Mouse (Mus musculus): ENCODE data around the gene Med27. TPM values are rescaled to one million over a fixed set of nuclear protein-coding genes. Genes with fewer than 3 reads are reported as not detected.

Med27 gene
- polyA plus RNA-seq, 1 experiment from 2014 or later: 57.9 TPM

DNA sequence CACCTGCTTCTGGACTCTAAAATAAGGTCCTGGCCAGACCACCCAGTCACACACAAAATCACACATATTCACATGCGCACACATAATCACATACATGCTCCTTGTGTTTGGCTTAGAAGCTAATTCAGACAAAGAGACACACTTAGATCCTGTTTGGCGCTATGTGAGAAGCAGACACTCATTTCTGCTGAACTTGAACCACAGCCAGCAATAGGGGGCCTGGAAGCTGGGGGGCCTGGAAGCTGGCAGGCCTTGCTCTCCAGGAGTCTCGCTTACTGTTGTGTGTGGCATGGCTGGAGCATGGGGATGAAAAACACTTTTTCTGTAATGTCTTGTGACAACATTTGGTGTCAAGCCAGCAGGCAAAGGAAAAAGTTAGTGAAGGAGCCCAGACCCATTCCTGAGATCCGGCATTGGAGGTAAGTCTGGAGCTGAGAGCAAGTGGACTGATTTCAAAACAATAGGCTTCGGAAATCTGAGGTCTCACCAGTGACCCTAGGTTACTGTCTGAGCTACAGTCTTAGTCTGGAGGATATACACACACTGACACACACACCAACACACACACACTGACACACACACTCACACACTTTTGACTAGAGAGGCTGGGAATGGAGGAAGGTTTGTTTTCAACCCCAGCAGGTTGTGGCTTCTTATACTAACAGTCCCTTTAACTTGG lies 189.1 kb downstream of the Med27 start:
- Histone ChIP-seq H3K27me3 (replicated peaks; ENCODE audit: low read depth, poor library complexity, severe bottlenecking) (no peaks in the 10 kb centered on the region), H3K36me3 (replicated peaks) (no peaks in the 10 kb centered on the region), H3K9me3 (no peaks in the 10 kb centered on the region), H3K27ac (replicated peaks) (no peak overlapping the region), H3K4me1 (no peaks in the 10 kb centered on the region; the same call in 1 of the 2 replicates), H3K4me3 (no peak overlapping the region)
- WGBS: 85% methylated on average over 5 of the region's 5 CpGs
- DNase-seq (ENCODE audit: low spot score): no peak

DNA sequence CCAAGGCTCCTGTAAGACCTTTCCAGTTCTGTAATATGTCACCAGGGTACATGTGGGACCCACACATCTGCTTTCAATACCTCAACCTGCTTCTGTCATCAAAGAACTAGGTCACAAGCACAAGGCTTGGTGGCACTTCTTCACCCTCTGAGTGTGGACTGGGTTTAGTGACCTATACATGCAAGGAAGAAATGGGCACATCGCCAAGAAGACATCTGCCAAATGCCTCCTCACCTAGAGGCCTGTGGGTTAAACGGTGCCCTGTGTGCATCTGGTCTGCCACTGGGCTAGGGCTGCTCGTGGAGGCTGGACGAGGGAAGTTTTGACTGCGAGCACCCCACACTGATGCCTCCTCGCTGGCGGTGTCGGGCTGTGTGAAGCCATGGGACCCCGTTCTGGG lies 189.9 kb downstream of the Med27 start:
- Histone ChIP-seq H3K36me3 (replicated peaks) (no peaks in the 10 kb centered on the region), H3K27ac (replicated peaks) (no peak overlapping the region), H3K27me3 (replicated peaks; ENCODE audit: low read depth, poor library complexity, severe bottlenecking) (0 out of 2 replicates have a peak, but pooled peaks cover 2% of the 10 kb centered on the region), H3K4me1 (peaks cover 1% of the 10 kb centered on the region; the same call in 1 of the 2 replicates), H3K4me3 (no peak overlapping the region), H3K9me3 (no peaks in the 10 kb centered on the region)
- 90% methylated on average over 9 of the region's 9 CpGs for WGBS
- DNase-seq (ENCODE audit: low spot score): no peak

DNA sequence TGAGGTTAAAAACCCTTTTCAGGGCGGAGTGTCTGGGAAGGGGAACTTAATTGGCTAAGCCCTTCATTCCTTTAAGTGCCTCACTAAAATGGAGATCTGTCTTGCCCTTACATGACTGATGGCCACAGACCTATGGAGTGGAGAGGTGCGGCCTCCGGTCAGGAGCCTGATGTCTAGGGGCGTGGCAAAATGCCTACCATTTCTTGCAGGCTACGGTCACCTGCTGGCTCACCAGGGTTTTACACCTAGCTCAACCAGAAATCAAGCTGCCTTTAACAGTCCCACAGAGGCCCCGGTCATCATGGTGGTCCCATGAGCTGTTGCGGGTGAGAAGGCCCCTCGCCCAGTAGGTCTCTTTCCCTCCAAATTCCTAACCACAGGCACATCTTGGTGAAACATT lies 190.7 kb downstream of the Med27 start:
- no peak overlapping the region for H3K27ac ChIP-seq (replicated peaks)
- no peak overlapping the region for H3K4me3 ChIP-seq
- H3K9me3 ChIP-seq: no peaks in the 10 kb centered on the region
- H3K4me1 ChIP-seq: peaks cover 10% of the 10 kb centered on the region; the same call in 1 of the 2 replicates
- 84% methylated on average over 8 of the region's 8 CpGs for WGBS
- 0 out of 2 replicates have a peak, but pooled peaks cover 5% of the 10 kb centered on the region for H3K27me3 ChIP-seq (replicated peaks; ENCODE audit: low read depth, poor library complexity, severe bottlenecking)
- DNase-seq (ENCODE audit: low spot score): no peak
- H3K36me3 ChIP-seq (replicated peaks): no peaks in the 10 kb centered on the region

DNA sequence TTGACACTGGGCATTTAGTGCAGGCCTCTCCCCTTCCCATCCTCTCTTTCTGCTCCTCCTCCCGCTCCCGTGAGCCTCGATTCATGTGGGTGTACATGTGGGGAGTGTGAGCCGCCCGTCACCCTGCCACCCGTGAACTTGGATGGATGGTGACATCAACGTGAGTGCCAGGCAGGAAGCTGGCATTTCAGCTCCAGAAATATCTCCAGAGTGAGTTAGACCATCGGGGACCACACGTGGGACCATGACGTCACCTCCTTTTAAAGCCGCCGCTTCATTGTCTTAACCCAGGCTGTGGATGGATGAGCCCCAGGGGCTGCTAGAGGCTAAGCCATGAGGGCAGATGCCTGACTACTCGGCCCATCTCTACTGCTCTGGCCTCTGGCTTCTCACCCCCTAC lies 195.4 kb downstream of the Med27 start:
- Histone ChIP-seq H3K9me3 (no peaks in the 10 kb centered on the region), H3K4me1 (peaks cover 24% of the 10 kb centered on the region), H3K36me3 (replicated peaks) (no peaks in the 10 kb centered on the region), H3K27ac (replicated peaks) (no peak overlapping the region), H3K27me3 (replicated peaks; ENCODE audit: low read depth, poor library complexity, severe bottlenecking) (0 out of 2 replicates have a peak, but pooled peaks cover 9% of the 10 kb centered on the region), H3K4me3 (no peak overlapping the region)
- 83% methylated on average over 13 of the region's 13 CpGs for WGBS
- DNase-seq (ENCODE audit: low spot score): no peak

DNA sequence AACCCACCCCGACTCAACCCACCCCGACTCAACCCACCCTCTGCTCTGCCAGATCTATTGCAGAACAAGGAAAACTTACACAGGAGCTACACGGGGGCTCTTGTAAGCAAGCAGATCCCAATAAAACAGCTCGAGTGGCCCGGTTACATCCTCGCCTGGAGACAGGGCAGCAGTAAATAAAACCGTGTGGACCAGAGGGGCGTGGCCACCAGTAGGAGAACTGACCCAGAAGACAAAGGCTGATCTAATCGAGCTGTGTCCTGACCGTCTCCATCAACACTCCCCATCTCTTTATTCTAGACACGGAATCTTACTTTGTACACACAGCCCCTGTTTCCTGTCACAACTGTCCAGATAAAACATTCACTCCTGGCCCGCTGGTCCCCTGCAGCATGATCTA lies 200.0 kb downstream of the Med27 start:
- Histone ChIP-seq H3K27me3 (replicated peaks; ENCODE audit: low read depth, poor library complexity, severe bottlenecking) (0 out of 2 replicates have a peak, but pooled peaks cover 5% of the 10 kb centered on the region), H3K9me3 (no peaks in the 10 kb centered on the region), H3K4me1 (peaks cover 22% of the 10 kb centered on the region), H3K36me3 (replicated peaks) (no peaks in the 10 kb centered on the region), H3K4me3 (peak overlapping the region; percentile 13; the same call in 1 of the 2 replicates), H3K27ac (replicated peaks) (0 out of 2 replicates have a peak overlapping the region, but pooled peaks have one; percentile 30)
- DNase-seq (ENCODE audit: low spot score): no peak
- WGBS: 32% methylated on average over 12 of the region's 12 CpGs

DNA sequence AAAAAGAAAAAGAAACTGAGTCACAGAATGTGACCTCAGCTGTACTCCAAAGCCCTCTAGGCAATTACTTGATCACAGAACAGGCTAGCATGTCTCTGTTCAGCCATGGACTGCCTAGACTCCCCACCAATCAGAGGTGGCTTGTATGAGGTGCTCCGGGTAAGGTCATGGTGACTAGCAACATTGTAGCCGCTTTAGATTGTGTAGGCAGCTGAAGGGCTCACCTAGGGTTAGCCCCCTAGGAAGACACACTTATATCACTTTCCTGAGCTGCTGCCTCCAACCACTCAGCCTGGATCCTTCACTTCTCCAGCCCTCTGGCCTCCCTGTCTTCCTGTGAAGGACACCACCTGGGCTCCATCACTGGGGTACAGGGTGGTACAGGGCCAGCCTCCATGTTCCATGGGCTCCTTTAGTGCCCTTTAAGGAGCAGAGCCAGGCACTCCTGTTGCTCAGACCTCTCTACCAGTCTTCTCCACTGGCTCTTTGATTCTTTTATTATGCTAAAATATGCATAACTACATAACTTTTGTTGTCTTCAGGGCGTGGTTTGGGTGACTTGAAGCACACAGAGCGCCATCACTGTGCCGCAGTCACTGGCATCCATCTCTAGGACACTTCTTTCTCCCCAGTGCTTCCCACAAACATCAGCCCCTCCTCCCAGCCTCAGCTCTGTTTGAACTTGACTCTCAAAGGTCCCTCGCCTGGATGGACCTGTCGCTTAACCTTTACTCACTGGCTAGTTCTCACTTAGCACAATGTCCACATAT lies 205.4 kb downstream of the Med27 start:
- Histone ChIP-seq H3K27me3 (replicated peaks; ENCODE audit: low read depth, poor library complexity, severe bottlenecking) (no peaks in the 10 kb centered on the region), H3K36me3 (replicated peaks) (no peaks in the 10 kb centered on the region), H3K9me3 (no peaks in the 10 kb centered on the region), H3K27ac (replicated peaks) (no peak overlapping the region), H3K4me1 (peaks cover 5% of the 10 kb centered on the region), H3K4me3 (no peak overlapping the region)
- 84% methylated on average over 7 of the region's 7 CpGs for WGBS
- no peak for DNase-seq (ENCODE audit: low spot score)

DNA sequence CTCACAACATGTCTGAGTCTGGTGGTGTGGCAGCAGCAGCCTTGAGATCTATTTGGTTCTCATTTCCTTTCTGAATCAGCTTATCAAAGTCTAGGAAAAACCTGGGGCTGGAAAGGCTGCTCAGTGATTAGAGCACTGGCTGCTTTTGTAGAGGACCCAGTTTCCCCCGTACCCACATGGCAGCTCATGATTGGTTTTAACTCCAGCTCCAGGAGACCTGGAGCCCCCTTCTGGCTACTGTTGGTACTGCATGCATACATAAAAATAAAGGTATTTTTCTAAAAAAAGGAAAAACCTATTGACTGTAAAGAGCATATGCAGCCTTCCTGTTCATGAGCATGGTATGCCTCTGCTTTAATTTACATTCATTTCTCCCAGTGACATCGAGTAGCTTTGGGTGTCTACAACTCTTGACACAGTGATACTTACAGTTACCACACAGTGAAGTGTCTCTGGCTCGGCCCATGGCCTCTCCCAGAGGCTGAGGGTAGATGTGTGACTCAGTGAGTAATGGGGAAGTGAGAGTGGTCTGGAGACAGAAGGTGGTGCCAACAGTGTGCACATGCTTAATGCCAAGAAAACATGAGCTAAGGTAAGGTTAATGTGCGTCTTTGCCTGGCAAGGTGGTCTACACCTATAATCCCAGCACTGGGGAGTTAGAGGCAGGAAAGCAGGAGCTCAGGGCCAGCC lies 207.5 kb downstream of the Med27 start:
- no peak overlapping the region for H3K4me3 ChIP-seq
- WGBS: 69% methylated on average over 4 of the region's 4 CpGs
- H3K27me3 ChIP-seq (replicated peaks; ENCODE audit: low read depth, poor library complexity, severe bottlenecking): no peaks in the 10 kb centered on the region
- no peaks in the 10 kb centered on the region for H3K9me3 ChIP-seq
- H3K4me1 ChIP-seq: peaks cover 4% of the 10 kb centered on the region; the same call in 1 of the 2 replicates
- DNase-seq (ENCODE audit: low spot score): peak; percentile 50
- H3K27ac ChIP-seq (replicated peaks): no peak overlapping the region
- H3K36me3 ChIP-seq (replicated peaks): no peaks in the 10 kb centered on the region

DNA sequence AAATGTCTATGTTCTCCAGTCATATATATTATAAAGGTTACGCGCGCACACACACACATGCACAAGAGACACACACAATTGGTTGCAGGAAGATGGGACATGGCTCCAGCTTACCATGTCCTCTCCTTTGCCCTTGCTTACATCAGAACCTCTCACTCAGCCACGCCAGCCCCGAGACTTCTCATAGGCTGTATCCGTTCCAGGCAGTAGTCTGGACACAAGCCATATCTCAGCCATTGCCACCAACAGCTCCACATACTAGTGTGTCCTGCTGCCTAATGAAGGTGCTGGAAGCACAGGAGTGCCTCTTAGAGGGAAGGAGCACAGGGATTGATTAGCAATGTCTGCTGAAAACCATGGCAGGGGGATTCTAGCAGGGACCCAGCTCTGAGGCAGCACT lies 211.9 kb downstream of the Med27 start:
- H3K36me3 ChIP-seq (replicated peaks): no peaks in the 10 kb centered on the region
- 0 out of 2 replicates have a peak, but pooled peaks cover 2% of the 10 kb centered on the region for H3K27me3 ChIP-seq (replicated peaks; ENCODE audit: low read depth, poor library complexity, severe bottlenecking)
- no peaks in the 10 kb centered on the region for H3K9me3 ChIP-seq
- whole genome bisulfite sequencing: 92% methylated on average over 6 of the region's 6 CpGs
- no peak overlapping the region for H3K4me3 ChIP-seq
- no peak overlapping the region for H3K27ac ChIP-seq (replicated peaks)
- peaks cover 4% of the 10 kb centered on the region; the same call in 1 of the 2 replicates for H3K4me1 ChIP-seq
- DNase-seq (ENCODE audit: low spot score): no peak

DNA sequence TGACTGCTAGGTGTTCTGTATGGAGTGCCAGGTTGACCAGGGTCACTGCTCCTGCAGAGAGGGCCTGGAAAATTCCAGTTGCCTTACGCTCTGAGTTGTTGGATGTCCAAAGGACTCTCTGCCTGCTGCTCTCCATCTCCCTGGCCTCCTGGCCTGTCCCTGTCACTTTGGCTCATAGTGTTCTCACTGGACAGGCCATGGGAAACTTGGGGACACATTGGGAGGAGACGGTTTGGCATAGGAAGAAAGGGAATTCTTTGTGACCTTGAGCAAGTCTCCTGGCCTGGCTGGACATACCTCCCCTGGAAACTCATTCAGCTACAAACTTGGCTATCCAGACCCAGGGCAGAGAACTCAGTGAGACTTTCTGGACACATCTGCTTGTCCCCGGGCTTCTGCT lies 213.3 kb downstream of the Med27 start:
- no peak overlapping the region for H3K4me3 ChIP-seq

DNA sequence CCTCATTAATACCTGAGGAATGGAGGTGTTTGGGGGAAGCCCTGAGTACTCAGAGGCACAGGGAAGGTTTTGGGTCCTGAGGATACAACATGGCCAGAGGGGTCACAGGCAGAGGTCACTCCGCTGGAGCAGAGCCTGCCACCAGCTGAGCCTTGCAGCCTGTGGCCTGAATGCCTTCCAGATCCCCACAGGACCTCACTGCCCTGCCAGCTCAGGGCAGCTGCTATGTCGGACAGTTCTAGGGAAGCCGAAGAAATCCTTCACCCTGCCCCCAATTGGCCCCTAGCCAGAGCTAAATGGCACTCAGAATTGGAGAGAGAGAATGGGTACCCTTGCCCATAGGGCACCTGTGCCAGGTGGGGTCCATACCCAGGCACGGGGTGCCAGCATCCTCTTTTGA lies 214.8 kb downstream of the Med27 start:
- Histone ChIP-seq H3K27ac (replicated peaks) (no peak overlapping the region), H3K36me3 (replicated peaks) (no peaks in the 10 kb centered on the region), H3K4me1 (peaks cover 30% of the 10 kb centered on the region), H3K9me3 (no peaks in the 10 kb centered on the region), H3K27me3 (replicated peaks; ENCODE audit: low read depth, poor library complexity, severe bottlenecking) (peaks cover 17% of the 10 kb centered on the region; the same call in 1 of the 2 replicates), H3K4me3 (no peak overlapping the region)
- 68% methylated on average over 4 of the region's 4 CpGs for WGBS
- no peak for DNase-seq (ENCODE audit: low spot score)

More for the DNA sequence above, 213.3 kb downstream of the Med27 start:
- Histone ChIP-seq H3K27ac (replicated peaks) (no peak overlapping the region), H3K4me1 (peaks cover 14% of the 10 kb centered on the region), H3K36me3 (replicated peaks) (no peaks in the 10 kb centered on the region), H3K9me3 (no peaks in the 10 kb centered on the region), H3K27me3 (replicated peaks; ENCODE audit: low read depth, poor library complexity, severe bottlenecking) (peaks cover 15% of the 10 kb centered on the region; the same call in 1 of the 2 replicates)
- 87% methylated on average over 3 of the region's 3 CpGs for WGBS
- no peak for DNase-seq (ENCODE audit: low spot score)

DNA sequence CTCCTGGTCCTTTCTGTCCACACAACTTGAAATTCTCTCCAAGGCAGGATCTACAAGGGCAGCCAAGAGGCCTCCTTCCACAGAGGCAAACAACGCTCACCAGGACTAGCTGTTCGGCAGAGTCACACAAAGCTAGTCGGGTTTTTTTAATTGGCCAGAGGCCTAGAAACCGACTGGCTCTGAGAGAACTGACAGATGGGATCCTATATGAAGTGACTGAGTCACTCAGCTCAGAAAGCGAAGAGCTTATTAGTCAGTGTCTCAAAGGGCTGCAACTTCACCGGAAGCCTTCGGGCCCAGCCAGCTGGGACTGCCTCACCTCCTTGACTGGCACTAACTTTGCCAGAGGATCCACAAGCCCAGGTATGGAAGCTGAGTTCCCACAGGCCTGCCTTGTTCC lies 217.4 kb downstream of the Med27 start:
- WGBS: 72% methylated on average over 7 of the region's 7 CpGs
- Histone ChIP-seq H3K4me3 (no peak overlapping the region), H3K27me3 (replicated peaks; ENCODE audit: low read depth, poor library complexity, severe bottlenecking) (peaks cover 17% of the 10 kb centered on the region; the same call in 1 of the 2 replicates), H3K4me1 (peaks cover 41% of the 10 kb centered on the region), H3K9me3 (no peaks in the 10 kb centered on the region), H3K36me3 (replicated peaks) (no peaks in the 10 kb centered on the region), H3K27ac (replicated peaks) (no peak overlapping the region)
- no peak for DNase-seq (ENCODE audit: low spot score)

Measured in embryonic facial prominence, embryonic 10.5 days (tissue).